Mouse (Mus musculus) cerebellum, adult 9-11 months (tissue): ENCODE results near the gene Zfp658.

ENCODE experiments used
- DNase-seq: peaks from one replicate; pipeline ENCODE4 v3.0.0; 2022

The Zfp658 gene

GRCm38 (mm10) chr7:43584790-43585189 is 22.7 kb downstream of the Zfp658 start:
- no peak for DNase-seq

- no peak for DNase-seq
Measured at GRCm38 (mm10) chr7:43601884-43602283, 39.8 kb downstream of the Zfp658 start.

- peak; percentile 17 for DNase-seq
Measured at GRCm38 (mm10) chr7:43606896-43607742, 45.1 kb downstream of the Zfp658 start, which contains the start of gene Zfp819. TSS of gene Zfp819 (plus strand) at chr7:43607169.

GRCm38 (mm10) chr7:43607743-43608287 is 45.8 kb downstream of the Zfp658 start:
- no peak for DNase-seq

GRCm38 (mm10) chr7:43608316-43608824 is 46.3 kb downstream of the Zfp658 start:
- DNase-seq, result no peak

- DNase-seq, result no peak
Measured at GRCm38 (mm10) chr7:43613816-43614551, 51.9 kb downstream of the Zfp658 start.

GRCm38 (mm10) chr7:43622927-43623326 is 60.9 kb downstream of the Zfp658 start:
- DNase-seq, result no peak

- DNase-seq, result no peak
Measured at GRCm38 (mm10) chr7:43623819-43624218, 61.8 kb downstream of the Zfp658 start.
